Mouse (Mus musculus) midbrain, embryonic 10.5 days (tissue): ENCODE data around the gene Gm10277. TPM values are rescaled to one million over a fixed set of nuclear protein-coding genes. Genes with fewer than 3 reads are reported as not detected.
A peak's percentile ranks its signal among the peaks of the same experiment; 100 is the strongest.
"Not testable (repeated sequence)": the region's sequence is repeated elsewhere in the genome, so short reads cannot be mapped to it uniquely, and the experiment has no call there.

Experiments
- DNase-seq: peaks from one replicate; pipeline ENCODE4 v3.0.0-alpha.2; 2017; ENCODE audit warnings: low spot score
- H3K27ac ChIP-seq: fragments of 300-500 bp; sonication (generic); replicated peaks from 2 replicates; pipeline ENCODE4 v1.5.1; 2016; ENCODE audit warnings: mild to moderate bottlenecking
- H3K27me3 ChIP-seq: fragments of 300-500 bp; sonication (generic); 2 replicates; pipeline ENCODE4 v1.6.1; 2016; ENCODE audit warnings: low read depth, mild to moderate bottlenecking; ENCODE audit not compliant: poor library complexity, severe bottlenecking
- H3K36me3 ChIP-seq: fragments of 300-500 bp; sonication (generic); 2 replicates; pipeline ENCODE4 v1.6.1; 2016; ENCODE audit warnings: mild to moderate bottlenecking, moderate library complexity
- H3K4me1 ChIP-seq: fragments of 300-500 bp; sonication (generic); 2 replicates; pipeline ENCODE4 v1.6.1; 2016
- H3K4me3 ChIP-seq: fragments of 300-500 bp; sonication (generic); 2 replicates; pipeline ENCODE4 v1.5.1; 2016; ENCODE audit warnings: mild to moderate bottlenecking, moderate library complexity
- H3K9me3 ChIP-seq: fragments of 300-500 bp; sonication (generic); replicated peaks from 2 replicates; pipeline ENCODE4 v1.6.1; 2016; ENCODE audit warnings: mild to moderate bottlenecking
- WGBS: fragments of 180-500 bp; shearing (Covaris S2); methylation state at CpG from one replicate; pipeline ENCODE4 v1.1.7; 2016; 5-methylcytosine and 5-hydroxymethylcytosine counted together
- polyA plus RNA-seq: library from polyadenylated mRNA; unstranded; fragments of >200 nt; fragmentation: Nextera tagmentation; extraction: Ambion mirVana; gene quantifications from 2 replicates; pipeline ENCODE4 v1.2.1, GENCODE M21; 2016

Gm10277 gene
- polyA plus RNA-seq, 1 experiment from 2014 or later, result 1.5 TPM

- H3K4me1 ChIP-seq, result peaks cover 50% of the 10 kb centered on the region
- peak overlapping the region; percentile 96 for H3K27ac ChIP-seq
- peak overlapping the region; percentile 78 for H3K4me3 ChIP-seq
- H3K27me3 ChIP-seq, result peaks cover 33% of the 10 kb centered on the region
- peak; percentile 81 for DNase-seq
- H3K9me3 ChIP-seq, result no peaks in the 10 kb centered on the region
- no peaks in the 10 kb centered on the region for H3K36me3 ChIP-seq
- WGBS, result 5% methylated on average over 26 of the region's 26 CpGs
Observed at GRCm38 (mm10) chr11:77763673-77764340, 23.7 kb downstream of the Gm10277 start.

- 2% methylated on average over 79 of the region's 79 CpGs for WGBS
- DNase-seq, result peak; percentile 87
- Histone ChIP-seq H3K27me3 (peaks cover 33% of the 10 kb centered on the region), H3K27ac (peak within 1 kb of the TSS; percentile 96), H3K9me3 (no peaks in the 10 kb centered on the region), H3K4me3 (peak within 1 kb of the TSS; percentile 78), H3K4me1 (peaks cover 55% of the 10 kb centered on the region), H3K36me3 (no peaks in the 10 kb centered on the region)
Observed at GRCm38 (mm10) chr11:77762783-77763672, 24.5 kb downstream of the Gm10277 start, which contains the start of gene Myo18a. Myo18a (plus strand) TSS chr11:77763246.

GRCm38 (mm10) chr11:77760031-77760430, 27.5 kb downstream of the Gm10277 start:
- Histone ChIP-seq H3K27ac (no peak overlapping the region), H3K4me1 (peaks cover 30% of the 10 kb centered on the region), H3K36me3 (no peaks in the 10 kb centered on the region), H3K27me3 (peaks cover 26% of the 10 kb centered on the region), H3K9me3 (no peaks in the 10 kb centered on the region), H3K4me3 (no peak overlapping the region)
- WGBS, result 93% methylated on average over 4 of the region's 4 CpGs
- no peak for DNase-seq

- DNase-seq, result no peak
- H3K9me3 ChIP-seq, result no peaks in the 10 kb centered on the region
- WGBS, result 81% methylated on average over 3 of the region's 3 CpGs
- no peak overlapping the region for H3K4me3 ChIP-seq
- H3K4me1 ChIP-seq, result peaks cover 4% of the 10 kb centered on the region
- no peak overlapping the region for H3K27ac ChIP-seq
- H3K36me3 ChIP-seq, result no peaks in the 10 kb centered on the region
- H3K27me3 ChIP-seq, result no peaks in the 10 kb centered on the region
Observed at GRCm38 (mm10) chr11:77753469-77753868, 34.1 kb downstream of the Gm10277 start.

GRCm38 (mm10) chr11:77752525-77752924, 35.0 kb downstream of the Gm10277 start:
- Histone ChIP-seq H3K27me3 (no peaks in the 10 kb centered on the region), H3K4me3 (no peak overlapping the region), H3K27ac (no peak overlapping the region), H3K9me3 (no peaks in the 10 kb centered on the region), H3K4me1 (no peaks in the 10 kb centered on the region), H3K36me3 (no peaks in the 10 kb centered on the region)
- no peak for DNase-seq
- 82% methylated on average over 5 of the region's 5 CpGs for WGBS

- WGBS, result 85% methylated on average over 5 of the region's 5 CpGs
- Histone ChIP-seq H3K9me3 (no peaks in the 10 kb centered on the region), H3K36me3 (no peaks in the 10 kb centered on the region), H3K4me3 (no peak overlapping the region), H3K27me3 (no peaks in the 10 kb centered on the region), H3K27ac (no peak overlapping the region), H3K4me1 (no peaks in the 10 kb centered on the region)
- no peak for DNase-seq
Observed at GRCm38 (mm10) chr11:77748996-77749395, 38.6 kb downstream of the Gm10277 start.

- H3K9me3 ChIP-seq, H3K27me3 ChIP-seq, H3K27ac ChIP-seq, DNase-seq, H3K36me3 ChIP-seq, H3K4me3 ChIP-seq, H3K4me1 ChIP-seq: not testable (repeated sequence)
- 92% methylated on average over 14 of the region's 15 CpGs for WGBS
Observed at GRCm38 (mm10) chr11:77747103-77747502, 40.4 kb downstream of the Gm10277 start.

- Histone ChIP-seq H3K27ac (no peak overlapping the region), H3K27me3 (no peaks in the 10 kb centered on the region), H3K9me3 (no peaks in the 10 kb centered on the region), H3K4me1 (no peaks in the 10 kb centered on the region), H3K4me3 (no peak overlapping the region), H3K36me3 (no peaks in the 10 kb centered on the region)
- WGBS, result 93% methylated on average over 4 of the region's 4 CpGs
- no peak for DNase-seq
Observed at GRCm38 (mm10) chr11:77746652-77747051, 40.9 kb downstream of the Gm10277 start.

- 42% methylated on average over 6 of the region's 6 CpGs for WGBS
- H3K9me3 ChIP-seq, result no peaks in the 10 kb centered on the region
- H3K27ac ChIP-seq, result no peak overlapping the region
- no peak for DNase-seq
- H3K36me3 ChIP-seq, result no peaks in the 10 kb centered on the region
- H3K4me3 ChIP-seq, result no peak overlapping the region
- no peaks in the 10 kb centered on the region for H3K4me1 ChIP-seq
- no peaks in the 10 kb centered on the region for H3K27me3 ChIP-seq
Observed at GRCm38 (mm10) chr11:77743966-77744365, 43.6 kb downstream of the Gm10277 start.

- Histone ChIP-seq H3K36me3 (no peaks in the 10 kb centered on the region), H3K27me3 (no peaks in the 10 kb centered on the region), H3K4me1 (0 out of 2 replicates have a peak, but pooled peaks cover 2% of the 10 kb centered on the region), H3K27ac (no peak overlapping the region), H3K9me3 (no peaks in the 10 kb centered on the region), H3K4me3 (no peak overlapping the region)
- WGBS, result 54% methylated on average over 7 of the region's 7 CpGs
- no peak for DNase-seq
Observed at GRCm38 (mm10) chr11:77738555-77738954, 49.0 kb downstream of the Gm10277 start.

- H3K27ac ChIP-seq, result no peak overlapping the region
- DNase-seq, result peak; percentile 84
- 0 out of 2 replicates have a peak, but pooled peaks cover 2% of the 10 kb centered on the region for H3K4me1 ChIP-seq
- H3K9me3 ChIP-seq, result no peaks in the 10 kb centered on the region
- 3% methylated on average over 6 of the region's 6 CpGs for WGBS
- H3K36me3 ChIP-seq, result no peaks in the 10 kb centered on the region
- no peaks in the 10 kb centered on the region for H3K27me3 ChIP-seq
- no peak overlapping the region for H3K4me3 ChIP-seq
Observed at GRCm38 (mm10) chr11:77737289-77737688, 50.3 kb downstream of the Gm10277 start.
